Mouse (Mus musculus) testis, adult 2 months (tissue): Measurements from ENCODE around the gene Aig1.

Experiments used
- CTCF ChIP-seq: fragments of 200-500 bp; IDR thresholded peaks from 2 replicates; pipeline ENCODE4 v1.5.1; 2012; ENCODE audit warnings: low read depth, mild to moderate bottlenecking, inconsistent platforms, low read length, moderate library complexity; ENCODE audit not compliant: control insufficient read depth, insufficient read depth, insufficient replicate concordance
- POLR2A ChIP-seq: fragments of 200-500 bp; IDR thresholded peaks from 2 replicates; pipeline ENCODE4 v1.6.1; 2012; ENCODE audit warnings: low read depth, mild to moderate bottlenecking, inconsistent platforms, low read length, moderate library complexity; ENCODE audit not compliant: control insufficient read depth

DNA sequence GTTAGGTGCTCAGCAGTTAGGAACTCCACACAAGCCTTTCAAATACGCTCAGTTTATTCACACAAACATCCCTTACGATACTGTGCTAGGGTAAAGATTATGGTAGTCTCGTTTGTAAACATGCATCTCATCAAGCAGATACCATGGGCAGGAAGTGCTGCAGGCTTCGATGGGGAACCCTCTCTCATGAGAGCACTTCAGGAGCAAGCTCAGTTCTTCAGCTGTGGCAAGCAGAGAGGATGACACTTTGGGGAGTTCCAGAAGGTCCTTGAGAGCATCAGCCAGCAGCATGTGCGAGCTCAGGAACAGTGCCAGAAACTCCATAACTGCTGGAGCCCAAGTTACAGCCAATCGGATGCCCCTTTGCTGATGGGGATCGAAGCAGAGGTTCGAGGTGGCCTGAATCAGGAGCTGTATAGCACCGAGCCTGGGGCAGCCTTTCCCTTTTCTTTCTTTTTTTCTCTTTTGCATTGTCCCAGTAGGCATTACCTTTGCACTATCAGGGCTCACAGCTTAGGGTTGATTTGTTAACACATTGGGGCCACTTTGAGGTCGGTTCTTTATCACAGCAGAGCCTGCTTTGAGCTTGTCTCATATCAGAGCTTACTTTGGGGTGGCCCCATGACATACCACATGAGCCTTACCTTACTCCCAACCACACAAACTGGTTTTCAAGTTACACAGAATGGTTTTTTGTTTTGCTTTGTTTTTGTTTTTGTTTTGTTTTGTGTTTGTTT lies 5.7 kb upstream of the Aig1 start:
- TF ChIP-seq CTCF (no peak), POLR2A (no peak)
